Mouse (Mus musculus) embryonic facial prominence, embryonic 13.5 days (tissue): ENCODE measurements around the gene Mcur1. TPM values are rescaled to one million over a fixed set of nuclear protein-coding genes. Genes with fewer than 3 reads are reported as not detected.

Experiments used
- ATAC-seq: fragments of 200-750 bp; cut with Nextera tagmentation; 2 replicates; pipeline ENCODE4 v1.8.0; 2017; ENCODE audit warnings: low read depth; ENCODE audit not compliant: insufficient number of reproducible peaks, insufficient read depth, low FRiP score, low TSS enrichment
- H3K27ac ChIP-seq: fragments of 300-500 bp; sonication (generic); 2 replicates; pipeline ENCODE4 v1.5.1; 2015; ENCODE audit warnings: moderate library complexity, mild to moderate bottlenecking, inconsistent platforms
- H3K27me3 ChIP-seq: fragments of 300-500 bp; sonication (generic); 2 replicates; pipeline ENCODE4 v1.6.1; 2015; ENCODE audit warnings: mild to moderate bottlenecking, inconsistent platforms
- H3K36me3 ChIP-seq: fragments of 300-500 bp; sonication (generic); 2 replicates; pipeline ENCODE4 v1.6.1; 2015; ENCODE audit warnings: mild to moderate bottlenecking, inconsistent platforms
- H3K4me1 ChIP-seq: fragments of 300-500 bp; sonication (generic); 2 replicates; pipeline ENCODE4 v1.6.1; 2015; ENCODE audit warnings: inconsistent platforms
- H3K4me2 ChIP-seq: fragments of 300-500 bp; sonication (generic); 2 replicates; pipeline ENCODE4 v1.6.1; 2015; ENCODE audit warnings: moderate library complexity, mild to moderate bottlenecking, inconsistent platforms
- H3K4me3 ChIP-seq: fragments of 300-500 bp; sonication (generic); 2 replicates; pipeline ENCODE4 v1.5.1; 2015; ENCODE audit warnings: mild to moderate bottlenecking, inconsistent platforms
- H3K9ac ChIP-seq: fragments of 300-500 bp; sonication (generic); 2 replicates; pipeline ENCODE4 v1.6.1; 2015; ENCODE audit warnings: mild to moderate bottlenecking, inconsistent platforms
- H3K9me3 ChIP-seq: fragments of 300-500 bp; sonication (generic); 2 replicates; pipeline ENCODE4 v1.6.1; 2016; ENCODE audit warnings: inconsistent platforms
- WGBS: fragments of 180-500 bp; shearing (Covaris S2); methylation state at CpG from one replicate; pipeline ENCODE4 v1.1.7; 2015; ENCODE audit warnings: mixed read lengths; 5-methylcytosine and 5-hydroxymethylcytosine counted together
- polyA plus RNA-seq: library from polyadenylated mRNA; unstranded; fragments of >200 nt; fragmentation: Nextera tagmentation; extraction: Ambion mirVana; gene quantifications from 2 replicates; pipeline ENCODE4 v1.2.1, GENCODE M21; 2015

Gene Mcur1
- polyA plus RNA-seq, 1 experiment from 2014 or later: 13.8 TPM

DNA sequence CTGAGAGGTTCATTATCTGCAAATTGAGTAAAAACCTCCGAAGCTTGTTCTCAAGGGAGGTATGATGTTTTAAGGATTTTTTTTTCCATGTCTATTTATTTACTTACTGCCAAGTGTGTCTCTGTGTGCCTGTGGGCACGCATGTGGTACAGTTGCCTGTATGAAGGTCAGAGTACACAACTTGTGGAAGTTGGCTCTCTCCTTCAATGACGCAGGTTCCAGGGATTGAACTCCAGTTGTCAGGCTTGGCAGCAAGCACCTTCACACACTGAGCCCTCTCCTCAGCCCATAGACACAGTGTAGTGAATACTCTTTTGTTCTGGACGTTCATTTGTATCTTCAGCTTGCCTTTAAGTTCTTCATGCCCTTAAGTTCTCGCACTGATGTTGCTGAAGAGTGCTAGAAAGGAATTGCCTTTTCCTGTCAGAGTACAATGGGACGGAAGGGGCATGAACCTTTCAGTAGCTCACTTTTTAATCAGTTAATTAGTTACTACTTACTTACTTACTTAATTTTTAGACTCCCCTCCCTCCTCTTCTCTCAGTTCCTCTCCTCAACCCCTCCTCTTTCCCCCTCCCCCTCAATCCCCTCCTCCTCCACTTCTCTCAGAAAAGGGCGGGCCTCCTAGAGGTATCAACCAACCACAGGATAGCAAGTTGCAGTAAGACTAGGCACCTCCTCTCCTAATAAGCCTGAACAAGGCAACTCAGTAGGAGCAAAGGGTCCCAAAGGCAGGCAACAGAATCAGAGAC, 60.1 kb downstream of the Mcur1 start:
- H3K4me3 ChIP-seq: no peak overlapping the region
- no peaks in the 10 kb centered on the region for H3K27me3 ChIP-seq
- H3K9ac ChIP-seq: no peak overlapping the region
- H3K9me3 ChIP-seq: peaks cover 4% of the 10 kb centered on the region; the same call in 1 of the 2 replicates
- no peaks in the 10 kb centered on the region for H3K36me3 ChIP-seq
- no peak overlapping the region for H3K27ac ChIP-seq
- no peak for ATAC-seq
- peaks cover 17% of the 10 kb centered on the region for H3K4me1 ChIP-seq
- no peak overlapping the region for H3K4me2 ChIP-seq
- WGBS: 68% methylated on average over 7 of the region's 7 CpGs

DNA sequence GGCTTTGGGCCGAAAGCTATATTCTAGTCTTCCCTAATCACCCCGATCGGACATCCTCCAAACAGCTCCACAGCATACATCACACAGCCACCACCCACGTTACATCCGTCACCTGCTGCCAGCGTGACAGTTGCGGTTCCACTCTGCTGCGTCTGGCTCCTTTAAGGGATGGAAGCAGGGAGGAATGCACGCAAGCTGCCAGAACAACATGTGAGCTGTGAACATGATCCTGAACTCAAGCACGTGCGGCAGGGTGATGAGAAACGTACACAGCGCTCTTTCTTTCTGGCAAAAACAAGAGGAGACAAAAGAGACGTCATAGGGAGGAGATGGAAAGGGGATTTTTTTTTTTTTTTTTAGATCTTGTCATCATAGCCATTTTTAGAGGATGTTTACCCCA, 61.1 kb downstream of the Mcur1 start:
- WGBS: 58% methylated on average over 14 of the region's 14 CpGs
- H3K4me2 ChIP-seq: no peak overlapping the region

DNA sequence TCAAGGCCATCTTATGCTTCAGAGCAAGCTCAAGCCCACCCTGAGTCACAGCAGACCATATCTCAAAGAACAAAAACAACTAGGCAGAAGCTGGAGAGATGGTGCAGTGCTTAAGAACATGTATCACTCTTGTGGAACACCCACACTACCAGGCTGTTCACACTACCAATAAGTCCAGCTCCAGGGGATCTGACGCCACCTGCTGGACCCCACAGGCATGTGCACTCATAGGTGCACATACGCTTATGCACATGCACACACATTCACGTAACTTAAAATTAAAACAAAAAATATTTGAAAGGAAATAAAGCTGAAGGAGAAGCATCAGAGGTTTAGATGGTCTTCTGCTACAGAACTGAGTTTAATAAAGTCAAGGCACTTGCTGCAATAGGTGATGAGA, 62.2 kb downstream of the Mcur1 start:
- Histone ChIP-seq H3K9ac (no peak overlapping the region), H3K4me2 (no peak overlapping the region), H3K27ac (no peak overlapping the region), H3K36me3 (no peaks in the 10 kb centered on the region), H3K9me3 (peaks cover 4% of the 10 kb centered on the region; the same call in 1 of the 2 replicates), H3K4me1 (peaks cover 6% of the 10 kb centered on the region; the same call in 1 of the 2 replicates), H3K27me3 (no peaks in the 10 kb centered on the region), H3K4me3 (no peak overlapping the region)
- WGBS: 98% methylated on average over 3 of the region's 3 CpGs
- no peak for ATAC-seq

More for the DNA sequence above, 61.1 kb downstream of the Mcur1 start:
- Histone ChIP-seq H3K4me3 (no peak overlapping the region), H3K4me1 (peaks cover 10% of the 10 kb centered on the region), H3K9ac (no peak overlapping the region), H3K27ac (no peak overlapping the region), H3K9me3 (peaks cover 4% of the 10 kb centered on the region; the same call in 1 of the 2 replicates), H3K36me3 (no peaks in the 10 kb centered on the region), H3K27me3 (no peaks in the 10 kb centered on the region)
- ATAC-seq: no peak

DNA sequence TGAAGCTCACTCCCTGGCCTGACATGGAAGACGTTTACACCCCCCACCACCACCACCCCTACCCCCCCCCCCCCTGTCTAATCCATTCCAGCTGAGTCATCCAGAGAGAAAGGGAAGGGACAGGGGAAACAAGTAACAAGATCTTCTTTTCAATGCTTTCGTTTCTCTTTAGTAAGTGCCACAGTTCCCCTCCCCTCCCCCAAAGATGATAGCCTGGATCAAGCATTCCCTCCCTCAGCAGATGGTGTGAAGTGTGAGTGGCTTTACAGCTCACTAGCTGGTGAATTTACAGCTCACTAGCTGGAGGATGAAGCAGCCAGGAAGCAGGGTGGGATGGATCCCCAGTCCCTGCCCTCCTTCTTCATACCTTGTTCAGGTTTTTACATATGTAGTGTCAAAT, 63.3 kb downstream of the Mcur1 start:
- Histone ChIP-seq H3K27me3 (no peaks in the 10 kb centered on the region), H3K9me3 (peaks cover 4% of the 10 kb centered on the region; the same call in 1 of the 2 replicates), H3K9ac (no peak overlapping the region), H3K4me2 (no peak overlapping the region), H3K4me3 (no peak overlapping the region), H3K27ac (no peak overlapping the region), H3K4me1 (peaks cover 6% of the 10 kb centered on the region; the same call in 1 of the 2 replicates), H3K36me3 (no peaks in the 10 kb centered on the region)
- WGBS: 0% methylated on average over 2 of the region's 2 CpGs
- no peak for ATAC-seq

DNA sequence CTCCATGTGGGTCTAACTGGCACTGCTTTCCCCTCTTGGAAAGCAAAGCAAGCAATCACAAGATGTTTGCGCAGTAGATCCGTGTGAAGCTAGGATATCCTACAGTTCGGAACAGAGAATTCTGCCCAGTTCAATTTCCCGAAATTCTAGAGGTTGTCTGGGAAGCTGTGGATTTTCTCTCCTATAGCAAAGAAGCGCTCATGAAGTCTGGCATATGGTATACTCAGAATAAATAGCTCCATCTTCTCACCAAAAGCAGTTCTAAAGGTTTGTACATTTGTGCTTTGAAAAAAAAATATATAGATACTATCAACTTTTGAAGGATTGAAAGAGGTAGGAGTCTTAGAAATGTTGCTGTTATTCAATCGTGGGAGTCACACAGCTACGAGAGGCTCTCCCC, 64.3 kb downstream of the Mcur1 start:
- Histone ChIP-seq H3K9ac (no peak overlapping the region), H3K27me3 (no peaks in the 10 kb centered on the region), H3K4me2 (no peak overlapping the region), H3K9me3 (peaks cover 4% of the 10 kb centered on the region; the same call in 1 of the 2 replicates), H3K4me3 (no peak overlapping the region), H3K4me1 (peaks cover 6% of the 10 kb centered on the region; the same call in 1 of the 2 replicates), H3K36me3 (no peaks in the 10 kb centered on the region), H3K27ac (no peak overlapping the region)
- 84% methylated on average over 7 of the region's 7 CpGs for whole genome bisulfite sequencing
- ATAC-seq: no peak

DNA sequence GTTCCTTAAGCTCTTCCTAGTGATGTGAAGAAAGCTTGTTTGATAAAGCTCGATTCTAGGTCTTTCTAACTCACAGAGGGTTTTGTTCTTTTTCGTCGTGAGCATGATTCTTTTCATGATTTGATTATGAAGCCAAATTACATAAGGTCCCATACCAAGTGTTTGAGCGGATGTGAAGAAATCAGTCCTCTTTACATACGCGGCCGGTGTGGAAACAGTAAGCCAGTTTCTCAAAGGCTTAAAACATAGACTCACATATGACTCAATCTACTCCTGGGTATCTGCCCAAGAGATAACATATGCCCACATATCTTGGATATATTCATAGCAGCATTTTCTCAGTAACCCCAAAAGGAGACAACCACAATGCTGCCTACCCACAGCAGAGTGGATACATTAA, 66.3 kb downstream of the Mcur1 start:
- 90% methylated on average over 7 of the region's 7 CpGs for WGBS
- Histone ChIP-seq H3K4me2 (no peak overlapping the region), H3K9me3 (peaks cover 4% of the 10 kb centered on the region; the same call in 1 of the 2 replicates), H3K4me1 (peaks cover 6% of the 10 kb centered on the region; the same call in 1 of the 2 replicates), H3K27me3 (no peaks in the 10 kb centered on the region), H3K9ac (no peak overlapping the region), H3K36me3 (no peaks in the 10 kb centered on the region), H3K27ac (no peak overlapping the region), H3K4me3 (no peak overlapping the region)
- ATAC-seq: no peak

DNA sequence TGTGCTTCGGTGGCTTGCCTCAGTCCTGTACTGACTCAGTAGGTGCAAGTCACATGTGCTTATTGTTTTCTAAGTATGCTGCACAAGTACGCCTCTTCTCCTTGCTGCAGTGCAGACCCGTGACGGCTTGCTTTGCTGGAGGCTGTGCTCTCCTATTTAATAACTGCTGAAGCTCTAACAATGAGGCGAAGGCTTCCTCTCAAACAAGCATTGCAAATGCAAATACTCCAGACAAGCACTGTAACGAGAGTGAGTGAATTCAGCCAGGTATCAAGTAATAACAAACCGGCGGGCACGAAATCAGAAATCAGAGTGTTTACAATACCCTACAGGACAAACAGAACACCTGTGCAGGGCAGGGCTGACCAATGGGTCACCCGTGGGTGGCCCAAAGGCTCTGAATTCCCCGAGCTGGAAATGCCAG, 66.9 kb downstream of the Mcur1 start:
- H3K36me3 ChIP-seq: no peaks in the 10 kb centered on the region
- ATAC-seq: no peak
- H3K4me2 ChIP-seq: no peak overlapping the region
- no peak overlapping the region for H3K4me3 ChIP-seq
- no peak overlapping the region for H3K27ac ChIP-seq
- H3K9me3 ChIP-seq: peaks cover 4% of the 10 kb centered on the region; the same call in 1 of the 2 replicates
- H3K4me1 ChIP-seq: peaks cover 6% of the 10 kb centered on the region; the same call in 1 of the 2 replicates
- WGBS: 60% methylated on average over 11 of the region's 11 CpGs
- no peak overlapping the region for H3K9ac ChIP-seq
- no peaks in the 10 kb centered on the region for H3K27me3 ChIP-seq

Other genes starting within 250 kb of the Mcur1 start
- 42.6 and 43.0 TPM in 2 replicates for gene Sirt5, start 194.7 kb downstream of the Mcur1 start, polyA plus RNA-seq
- gene Nol7, start 161.8 kb downstream of the Mcur1 start, polyA plus RNA-seq: 151 and 163 TPM in 2 replicates
- 11.0 and 11.1 TPM in 2 replicates for gene Ranbp9, start 78.9 kb downstream of the Mcur1 start, polyA plus RNA-seq
- 10.7 and 13.4 TPM in 2 replicates for gene Rnf182, start 55.5 kb upstream of the Mcur1 start, polyA plus RNA-seq
- 5.9 and 7.2 TPM in 2 replicates for gene Cd83, start 224.6 kb upstream of the Mcur1 start, polyA plus RNA-seq